Mouse (Mus musculus): ENCODE results near the gene Bicd1. TPM values are rescaled to one million over a fixed set of nuclear protein-coding genes. Genes with fewer than 3 reads are reported as not detected.
"Not testable (repeated sequence)": the region's sequence is repeated elsewhere in the genome, so short reads cannot be mapped to it uniquely, and the experiment has no call there.

Bicd1 gene
- total RNA-seq (2017) = 33.6 and 35.8 TPM in 2 replicates

GRCm38 (mm10) chr6:149408833-149409332 lies at the start of gene Bicd1:
TSS of gene Bicd1 (plus strand) at chr6:149408886.
- ATAC-seq (replicated peaks in 1 of 2; ENCODE audit: insufficient read depth in 1 of 2, low FRiP score in 2 of 2, low TSS enrichment in 1 of 2, low read depth in 1 of 2, poor library complexity in 2 of 2, severe bottlenecking in 2 of 2) = peak; percentile 98 to 99

DNA sequence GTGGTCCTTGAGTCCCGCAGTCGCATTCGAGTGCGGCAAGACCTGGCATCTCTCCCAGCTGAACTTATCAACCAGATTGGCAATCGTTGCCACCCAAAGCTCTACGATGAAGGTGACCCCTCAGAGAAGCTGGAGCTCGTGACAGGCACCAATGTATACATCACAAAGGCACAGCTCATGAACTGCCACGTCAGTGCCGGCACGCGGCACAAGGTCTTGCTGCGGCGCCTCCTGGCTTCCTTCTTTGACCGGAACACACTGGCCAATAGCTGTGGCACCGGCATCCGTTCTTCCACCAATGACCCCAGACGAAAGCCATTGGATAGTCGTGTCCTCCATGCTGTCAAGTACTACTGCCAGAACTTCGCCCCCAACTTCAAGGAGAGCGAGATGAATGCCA lies 46.2 kb upstream of the Bicd1 start:
- not testable (repeated sequence) for ATAC-seq (replicated peaks in 1 of 2; ENCODE audit: insufficient read depth in 1 of 2, low FRiP score in 2 of 2, low TSS enrichment in 1 of 2, low read depth in 1 of 2, poor library complexity in 2 of 2, severe bottlenecking in 2 of 2)

DNA sequence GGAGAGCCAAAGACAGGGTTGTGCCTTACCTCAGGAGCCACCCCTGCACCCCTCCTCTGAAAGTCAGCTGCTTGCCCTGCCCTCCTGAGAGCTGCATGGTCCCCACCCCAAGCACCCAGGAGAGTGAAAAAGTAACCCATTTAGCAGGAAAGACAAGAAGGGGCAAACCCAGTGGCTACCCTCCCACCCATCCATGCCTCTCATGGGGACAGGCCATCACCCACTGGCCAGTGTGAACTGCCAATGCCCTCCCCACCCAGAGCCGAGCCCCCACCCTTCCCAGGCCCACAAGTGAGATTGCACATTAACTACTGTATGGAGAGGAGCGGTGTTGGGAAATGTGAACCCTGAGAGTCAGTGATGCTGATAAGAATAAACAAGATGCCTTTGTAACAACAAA lies 42.7 kb upstream of the Bicd1 start:
- not testable (repeated sequence) for ATAC-seq (replicated peaks in 1 of 2; ENCODE audit: insufficient read depth in 1 of 2, low FRiP score in 2 of 2, low TSS enrichment in 1 of 2, low read depth in 1 of 2, poor library complexity in 2 of 2, severe bottlenecking in 2 of 2)

DNA sequence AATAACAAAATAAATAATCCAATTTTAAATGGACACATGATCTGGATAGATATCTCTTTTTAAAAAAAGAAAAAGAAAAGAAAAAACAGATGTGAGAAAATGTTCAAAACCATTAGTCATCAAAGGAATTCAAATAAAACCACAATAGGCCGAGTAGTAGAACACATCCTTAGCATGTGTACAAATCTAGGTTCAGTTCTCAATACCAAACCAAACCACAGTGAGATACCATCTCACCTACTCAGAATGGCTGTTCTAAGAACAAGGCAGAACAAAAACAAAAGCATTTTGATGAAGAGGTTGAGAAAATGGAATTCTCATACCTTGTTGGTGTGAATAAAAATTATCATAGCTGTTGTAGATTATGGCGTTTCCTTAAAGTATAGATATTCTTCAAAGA lies 42.3 kb upstream of the Bicd1 start:
- ATAC-seq (replicated peaks in 1 of 2; ENCODE audit: insufficient read depth in 1 of 2, low FRiP score in 2 of 2, low TSS enrichment in 1 of 2, low read depth in 1 of 2, poor library complexity in 2 of 2, severe bottlenecking in 2 of 2) = no peak

DNA sequence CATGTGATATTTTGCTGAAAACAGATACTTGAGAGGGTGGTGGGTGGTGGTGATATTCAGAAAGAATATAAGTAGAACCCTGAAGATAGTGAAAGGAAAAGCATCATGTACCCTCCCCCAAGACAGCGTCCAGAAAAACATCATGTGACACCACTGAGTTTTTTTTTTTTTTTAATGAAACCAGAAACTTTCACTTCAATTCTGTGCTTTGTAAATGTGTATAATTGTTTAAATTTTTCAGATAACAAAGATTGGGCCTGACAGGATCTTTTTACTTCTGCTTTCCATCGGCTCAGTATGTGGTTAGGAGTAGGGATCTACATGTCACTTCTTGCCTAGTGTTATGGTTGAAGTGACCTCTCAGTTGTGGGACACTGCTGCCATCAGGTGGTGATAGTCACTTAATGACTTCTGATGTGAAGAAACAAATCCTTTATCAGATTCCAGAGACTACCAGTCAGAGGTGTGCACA lies 33.7 kb upstream of the Bicd1 start:
- ATAC-seq (replicated peaks in 1 of 2; ENCODE audit: insufficient read depth in 1 of 2, low FRiP score in 2 of 2, low TSS enrichment in 1 of 2, low read depth in 1 of 2, poor library complexity in 2 of 2, severe bottlenecking in 2 of 2) = peak; percentile 100

DNA sequence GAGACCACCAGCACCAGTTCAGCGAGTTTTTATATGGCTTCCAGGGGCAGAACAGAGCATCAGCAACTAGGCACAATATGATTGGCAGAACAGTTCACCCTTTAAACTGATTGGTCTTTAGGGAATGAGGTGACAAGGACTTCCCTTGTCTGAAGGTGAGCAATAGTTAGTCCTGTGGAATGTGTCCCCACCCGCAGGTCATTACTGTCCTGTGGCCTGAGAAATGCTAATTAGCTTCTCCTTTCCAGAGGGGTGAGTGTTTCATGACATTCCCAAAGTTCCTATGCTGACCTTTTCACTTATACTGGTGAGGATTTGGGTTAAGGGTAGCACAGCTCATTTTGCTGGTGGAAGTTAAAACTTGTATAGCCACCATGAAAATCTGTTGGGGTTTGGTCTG lies 25.2 kb upstream of the Bicd1 start:
- ATAC-seq (replicated peaks in 1 of 2; ENCODE audit: insufficient read depth in 1 of 2, low FRiP score in 2 of 2, low TSS enrichment in 1 of 2, low read depth in 1 of 2, poor library complexity in 2 of 2, severe bottlenecking in 2 of 2) = no peak

GRCm38 (mm10) chr6:149386389-149386788 lies 22.3 kb upstream of the Bicd1 start:
- ATAC-seq (replicated peaks in 1 of 2; ENCODE audit: insufficient read depth in 1 of 2, low FRiP score in 2 of 2, low TSS enrichment in 1 of 2, low read depth in 1 of 2, poor library complexity in 2 of 2, severe bottlenecking in 2 of 2) = no peak

- ATAC-seq (replicated peaks in 1 of 2; ENCODE audit: insufficient read depth in 1 of 2, low FRiP score in 2 of 2, low TSS enrichment in 1 of 2, low read depth in 1 of 2, poor library complexity in 2 of 2, severe bottlenecking in 2 of 2) = not testable (repeated sequence)
Measured at GRCm38 (mm10) chr6:149389626-149390025, 19.1 kb upstream of the Bicd1 start.

DNA sequence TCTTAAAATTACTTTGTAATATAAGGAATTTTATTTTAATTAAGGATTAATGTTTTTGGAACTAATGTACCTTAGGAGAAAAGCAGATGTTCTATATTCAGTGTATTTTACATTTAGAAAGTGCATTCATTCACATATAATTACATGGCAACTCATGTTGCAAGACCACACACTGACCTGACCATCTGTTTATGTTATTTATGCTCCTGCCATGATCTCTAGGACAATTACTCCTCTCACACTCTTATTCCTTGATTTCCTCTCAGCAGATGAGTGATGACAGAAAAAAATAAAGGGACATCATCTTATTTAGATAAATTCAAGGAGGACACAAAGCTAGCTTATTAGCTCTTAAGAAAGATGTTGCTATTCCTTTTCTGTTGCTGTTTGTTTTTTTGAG lies 9.3 kb upstream of the Bicd1 start:
- no peak for ATAC-seq (replicated peaks in 1 of 2; ENCODE audit: insufficient read depth in 1 of 2, low FRiP score in 2 of 2, low TSS enrichment in 1 of 2, low read depth in 1 of 2, poor library complexity in 2 of 2, severe bottlenecking in 2 of 2)

DNA sequence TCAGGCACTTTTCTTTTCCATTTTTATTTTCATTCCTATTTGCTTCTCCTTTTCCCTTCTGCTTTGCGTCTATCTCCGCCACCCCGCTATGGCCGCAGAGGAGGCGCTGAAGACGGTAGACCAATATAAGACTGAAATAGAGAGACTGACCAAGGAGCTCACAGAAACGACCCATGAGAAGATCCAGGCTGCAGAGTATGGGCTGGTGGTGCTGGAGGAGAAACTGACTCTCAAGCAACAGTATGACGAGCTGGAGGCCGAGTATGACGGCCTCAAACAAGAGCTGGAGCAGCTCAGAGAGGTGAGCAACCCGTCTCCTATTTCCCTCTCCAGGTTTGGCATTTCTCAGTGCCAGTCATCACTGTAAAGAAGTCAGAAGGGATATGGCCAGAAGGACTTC lies 655 bp downstream of the Bicd1 start:
- peak; percentile 16 to 30; a peak in 2 of 4 replicates for ATAC-seq (replicated peaks in 1 of 2; ENCODE audit: insufficient read depth in 1 of 2, low FRiP score in 2 of 2, low TSS enrichment in 1 of 2, low read depth in 1 of 2, poor library complexity in 2 of 2, severe bottlenecking in 2 of 2)

DNA sequence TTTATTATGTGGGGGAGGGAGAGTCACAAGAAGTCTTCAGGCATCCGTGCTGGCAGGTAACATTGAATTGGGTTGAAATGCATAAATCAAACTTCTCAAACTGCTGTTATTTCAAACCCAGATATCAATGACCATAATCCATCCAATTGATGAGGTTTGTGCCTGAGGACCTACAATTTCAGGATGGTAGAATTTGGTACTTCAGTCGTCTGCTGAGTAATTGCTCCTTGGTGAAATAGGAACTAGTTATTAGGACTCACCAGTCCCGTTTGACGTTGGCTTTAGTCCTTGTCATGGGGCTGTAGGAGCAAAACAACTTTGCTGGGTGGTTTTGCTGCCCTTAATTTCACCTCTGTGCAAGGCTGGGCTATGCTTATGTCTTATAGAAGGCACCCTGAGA lies 1.2 kb downstream of the Bicd1 start:
- ATAC-seq (replicated peaks in 1 of 2; ENCODE audit: insufficient read depth in 1 of 2, low FRiP score in 2 of 2, low TSS enrichment in 1 of 2, low read depth in 1 of 2, poor library complexity in 2 of 2, severe bottlenecking in 2 of 2) = peak in 1 of 2 experiments; percentile 20; a peak in 1 of 4 replicates

- no peak for ATAC-seq (replicated peaks in 1 of 2; ENCODE audit: insufficient read depth in 1 of 2, low FRiP score in 2 of 2, low TSS enrichment in 1 of 2, low read depth in 1 of 2, poor library complexity in 2 of 2, severe bottlenecking in 2 of 2)
Measured at GRCm38 (mm10) chr6:149413256-149413655, 4.6 kb downstream of the Bicd1 start.

DNA sequence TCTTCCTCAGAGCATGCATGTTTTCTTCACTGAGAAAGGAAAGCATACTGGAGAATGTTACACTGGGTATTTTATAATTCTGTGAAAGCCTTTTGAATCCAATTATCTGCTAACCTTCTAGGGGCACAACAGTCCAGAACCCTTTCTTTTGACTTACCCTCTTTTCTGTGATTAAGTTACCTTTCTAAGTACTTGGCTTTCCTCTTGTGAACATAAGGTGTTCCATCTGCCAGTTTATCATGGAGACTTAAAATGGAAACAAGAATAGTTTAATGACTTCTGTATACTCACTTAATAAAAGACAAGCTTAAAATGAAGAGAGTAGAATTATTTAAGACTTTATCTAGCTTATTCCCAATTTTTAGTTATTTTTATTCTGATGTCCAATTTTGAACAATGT lies 16.1 kb downstream of the Bicd1 start:
- ATAC-seq (replicated peaks in 1 of 2; ENCODE audit: insufficient read depth in 1 of 2, low FRiP score in 2 of 2, low TSS enrichment in 1 of 2, low read depth in 1 of 2, poor library complexity in 2 of 2, severe bottlenecking in 2 of 2) = no peak

GRCm38 (mm10) chr6:149439140-149439539 lies 30.5 kb downstream of the Bicd1 start:
- no peak for ATAC-seq (replicated peaks in 1 of 2; ENCODE audit: insufficient read depth in 1 of 2, low FRiP score in 2 of 2, low TSS enrichment in 1 of 2, low read depth in 1 of 2, poor library complexity in 2 of 2, severe bottlenecking in 2 of 2)

- no peak for ATAC-seq (replicated peaks in 1 of 2; ENCODE audit: insufficient read depth in 1 of 2, low FRiP score in 2 of 2, low TSS enrichment in 1 of 2, low read depth in 1 of 2, poor library complexity in 2 of 2, severe bottlenecking in 2 of 2)
Measured at GRCm38 (mm10) chr6:149442884-149443283, 34.2 kb downstream of the Bicd1 start.

- ATAC-seq (replicated peaks in 1 of 2; ENCODE audit: insufficient read depth in 1 of 2, low FRiP score in 2 of 2, low TSS enrichment in 1 of 2, low read depth in 1 of 2, poor library complexity in 2 of 2, severe bottlenecking in 2 of 2) = no peak
Measured at GRCm38 (mm10) chr6:149445854-149446253, 37.2 kb downstream of the Bicd1 start.

- no peak for ATAC-seq (replicated peaks in 1 of 2; ENCODE audit: insufficient read depth in 1 of 2, low FRiP score in 2 of 2, low TSS enrichment in 1 of 2, low read depth in 1 of 2, poor library complexity in 2 of 2, severe bottlenecking in 2 of 2)
Measured at GRCm38 (mm10) chr6:149457324-149457723, 48.6 kb downstream of the Bicd1 start.

DNA sequence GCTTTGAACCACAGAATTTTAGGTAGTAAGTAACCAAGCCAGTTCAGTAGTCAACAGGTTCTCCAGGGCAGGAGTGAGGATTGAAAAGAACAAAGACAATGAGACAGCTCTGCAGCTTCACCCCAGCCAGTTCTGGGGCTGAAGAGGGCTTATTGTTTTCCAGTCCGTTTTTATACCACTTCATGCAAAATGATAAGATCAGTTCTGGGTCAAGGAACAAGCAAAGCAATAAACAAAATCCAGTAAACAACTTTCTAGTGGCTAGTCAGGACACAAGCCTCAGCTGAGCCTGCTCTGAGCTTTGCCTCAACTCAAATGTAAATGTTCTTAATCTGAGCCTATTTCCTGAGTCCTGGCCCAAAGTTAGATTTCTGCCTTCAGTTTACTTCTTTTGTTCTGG lies 52.3 kb downstream of the Bicd1 start:
- no peak for ATAC-seq (replicated peaks in 1 of 2; ENCODE audit: insufficient read depth in 1 of 2, low FRiP score in 2 of 2, low TSS enrichment in 1 of 2, low read depth in 1 of 2, poor library complexity in 2 of 2, severe bottlenecking in 2 of 2)

DNA sequence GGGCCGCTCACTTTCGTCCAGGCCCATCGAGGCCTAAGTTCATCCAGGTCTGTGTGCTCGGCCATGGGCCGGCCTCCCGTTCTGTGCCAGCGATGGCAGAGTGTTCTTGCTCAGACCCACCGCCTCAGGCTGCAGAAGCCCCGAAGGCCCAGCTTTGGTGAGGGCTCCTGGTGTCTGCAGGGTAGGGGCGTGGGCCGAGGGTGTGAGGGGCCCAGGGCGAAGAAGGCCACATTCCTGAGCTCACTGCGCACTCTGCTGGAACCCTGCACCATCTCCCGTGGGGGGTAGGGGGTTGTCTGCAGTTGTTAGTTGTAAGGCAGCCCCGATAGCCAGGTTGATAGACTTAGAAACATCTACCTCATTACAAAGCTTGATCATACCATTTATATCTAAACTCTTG lies 62.8 kb downstream of the Bicd1 start:
- ATAC-seq (replicated peaks in 1 of 2; ENCODE audit: insufficient read depth in 1 of 2, low FRiP score in 2 of 2, low TSS enrichment in 1 of 2, low read depth in 1 of 2, poor library complexity in 2 of 2, severe bottlenecking in 2 of 2) = no peak
